Comparison of ENCODE assay signal across 7 mouse cellular contexts in genomic region chr15:85645971-85646638, GRCm38 (mm10).
DNase-seq lines count a peak whose midpoint lies in the region; ATAC-seq and TF ChIP-seq lines count a peak whose summit lies in the region.

No protein-coding gene starts in this region.

- 3% methylated on average over 33 of the region's 33 CpGs for WGBS in hindbrain, embryonic 15.5 days
- WGBS in liver, embryonic 11.5 days = 3% methylated on average over 33 of the region's 33 CpGs
- 1% methylated on average over 33 of the region's 33 CpGs for WGBS in midbrain, postnatal 0 days
- under 1% methylated on average over 33 of the region's 33 CpGs for WGBS in thymus, adult 2 months

- DNase-seq in NIH3T3 (ENCODE audit: low read depth) = peak; percentile 77
- DNase-seq in adrenal gland, postnatal 4 days (ENCODE audit: low spot score in 2 of 2) = peak; percentile 28 to 47
- DNase-seq in gastrocnemius, postnatal 10 days = peak; percentile 81
- peak; percentile 61 for DNase-seq in liver, embryonic 11.5 days (ENCODE audit: low spot score)
- no peak for DNase-seq in midbrain, postnatal 0 days (ENCODE audit: low spot score)
- peak; percentile 69 for DNase-seq in thymus, adult 2 months

- no peak for TF ChIP-seq CTCF in midbrain, postnatal 0 days (IDR thresholded peaks at IDR 0.05)
- peak; percentile 22; the same call in 1 of the 2 replicates for TF ChIP-seq CTCF in thymus, adult 2 months (IDR thresholded peaks at IDR 0.05; ENCODE audit: borderline replicate concordance, control insufficient read depth, extremely low read depth, insufficient read depth, low read length, poor library complexity)

- ATAC-seq in hindbrain, embryonic 15.5 days (ENCODE audit: low FRiP score, low read depth) = peak; percentile 49; the same call in 1 of the 2 replicates
- ATAC-seq in liver, embryonic 11.5 days (replicated peaks; ENCODE audit: low FRiP score) = no peak
- ATAC-seq in midbrain, postnatal 0 days (ENCODE audit: low FRiP score) = no peak

- H3K9me3 ChIP-seq in hindbrain, embryonic 15.5 days = no peaks in the 10 kb centered on the region
- H3K9me3 ChIP-seq in liver, embryonic 11.5 days (ENCODE audit: control insufficient read depth, low read length) = no peaks in the 10 kb centered on the region
- no peaks in the 10 kb centered on the region for H3K9me3 ChIP-seq in midbrain, postnatal 0 days (ENCODE audit: low read length)

- peaks cover 21% of the 10 kb centered on the region for H3K4me1 ChIP-seq in hindbrain, embryonic 15.5 days (replicated peaks)
- H3K4me1 ChIP-seq in liver, embryonic 11.5 days (replicated peaks; ENCODE audit: control insufficient read depth, insufficient read depth, low read length) = peaks cover 4% of the 10 kb centered on the region; the same call in 1 of the 2 replicates
- no peaks in the 10 kb centered on the region for H3K4me1 ChIP-seq in midbrain, postnatal 0 days (ENCODE audit: insufficient read depth, low read length)
- peaks cover 32% of the 10 kb centered on the region for H3K4me1 ChIP-seq in thymus, adult 2 months (replicated peaks; ENCODE audit: control insufficient read depth, insufficient read depth, low read length)

- peak overlapping the region; percentile 36 for H3K4me3 ChIP-seq in hindbrain, embryonic 15.5 days
- H3K4me3 ChIP-seq in liver, embryonic 11.5 days (ENCODE audit: low read depth, low read length) = peak overlapping the region; percentile 35
- peak overlapping the region; percentile 31 for H3K4me3 ChIP-seq in midbrain, postnatal 0 days (ENCODE audit: low read depth, low read length)
- peak overlapping the region; percentile 74 for H3K4me3 ChIP-seq in thymus, adult 2 months (ENCODE audit: control insufficient read depth, insufficient read depth, low read length)

- no peaks in the 10 kb centered on the region for H3K36me3 ChIP-seq in hindbrain, embryonic 15.5 days
- no peaks in the 10 kb centered on the region for H3K36me3 ChIP-seq in liver, embryonic 11.5 days (ENCODE audit: control insufficient read depth, insufficient read depth, low read length)
- no peaks in the 10 kb centered on the region for H3K36me3 ChIP-seq in midbrain, postnatal 0 days (ENCODE audit: insufficient read depth, low read length)
- no peaks in the 10 kb centered on the region for H3K36me3 ChIP-seq in thymus, adult 2 months (ENCODE audit: control insufficient read depth, insufficient read depth, low read length)

- peak overlapping the region; percentile 78 for H3K27ac ChIP-seq in hindbrain, embryonic 15.5 days (replicated peaks)
- no peak overlapping the region for H3K27ac ChIP-seq in liver, embryonic 11.5 days (ENCODE audit: low read depth, low read length)
- H3K27ac ChIP-seq in midbrain, postnatal 0 days (ENCODE audit: low read depth, low read length) = peak overlapping the region; percentile 71
- peak overlapping the region; percentile 56 for H3K27ac ChIP-seq in thymus, adult 2 months (ENCODE audit: control insufficient read depth, insufficient read depth, low read length)

- peak overlapping the region; percentile 27 for H3K9ac ChIP-seq in hindbrain, embryonic 15.5 days
- peak overlapping the region; percentile 47 for H3K9ac ChIP-seq in liver, embryonic 11.5 days (ENCODE audit: low read depth, low read length)
- peak overlapping the region; percentile 42; the same call in 1 of the 2 replicates for H3K9ac ChIP-seq in midbrain, postnatal 0 days (replicated peaks; ENCODE audit: low read length, poor library complexity, severe bottlenecking)

- TF ChIP-seq POLR2A in thymus, adult 2 months (IDR thresholded peaks at IDR 0.05; ENCODE audit: control insufficient read depth, extremely low read depth, insufficient read depth, low read length, poor library complexity) = no peak

- peaks cover 18% of the 10 kb centered on the region for H3K27me3 ChIP-seq in hindbrain, embryonic 15.5 days
- H3K27me3 ChIP-seq in liver, embryonic 11.5 days (replicated peaks; ENCODE audit: control insufficient read depth, insufficient read depth, low read length) = peaks cover 56% of the 10 kb centered on the region
- no peaks in the 10 kb centered on the region for H3K27me3 ChIP-seq in midbrain, postnatal 0 days (ENCODE audit: insufficient read depth, low read length)
- H3K27me3 ChIP-seq in thymus, adult 2 months (ENCODE audit: control insufficient read depth, insufficient read depth, low read length) = no peaks in the 10 kb centered on the region

- H3K4me2 ChIP-seq in hindbrain, embryonic 15.5 days = peak overlapping the region; percentile 61
- H3K4me2 ChIP-seq in liver, embryonic 11.5 days = peak overlapping the region; percentile 63
- H3K4me2 ChIP-seq in midbrain, postnatal 0 days (ENCODE audit: low read depth, low read length, poor library complexity, severe bottlenecking) = peak overlapping the region; percentile 52
